In genomic region chr9:114988610-114989327, GRCm38 (mm10) we compare ENCODE assay signal across 11 mouse cellular contexts. TPM values are rescaled to one million over a fixed set of nuclear protein-coding genes. Genes with fewer than 3 reads are reported as not detected.
A peak's percentile ranks its signal among the peaks of the same experiment; 100 is the strongest.
DNase-seq lines count a peak whose midpoint lies in the region; ATAC-seq and TF ChIP-seq lines count a peak whose summit lies in the region.
"Had no signal": no experiment of that assay in that cellular context is flagged by ENCODE, and none has a peak within 500 bp of the region (broad histone marks: within the 10 kb centered on the region; RNA-seq: fewer than 3 reads in every experiment).

No protein-coding gene starts in this region.

- no peak for DNase-seq in frontal cortex, postnatal 10 days (ENCODE audit: low spot score in 2 of 2)
- DNase-seq in lung, embryonic 14.5 days = peak; percentile 27
- no peak for DNase-seq in lung, postnatal 25 days (ENCODE audit: low spot score)
- peak; percentile 41 for DNase-seq in brain, embryonic 14.5 days (ENCODE audit: low read depth)
- DNase-seq in thymus, postnatal 10 days (ENCODE audit: low spot score in 2 of 2) = no peak

- no peaks in the 10 kb centered on the region for H3K4me1 ChIP-seq in lung, embryonic 14.5 days (ENCODE audit: insufficient read depth)
- peaks cover 5% of the 10 kb centered on the region; the same call in 1 of the 2 replicates for H3K4me1 ChIP-seq in neural tube, embryonic 14.5 days (ENCODE audit: control insufficient read depth, insufficient read depth, low read length)
- H3K4me1 ChIP-seq in intestine, embryonic 16.5 days (ENCODE audit: control insufficient read depth, insufficient read depth, low read length) = no peaks in the 10 kb centered on the region; the same call in 1 of the 2 replicates

- H3K4me3 ChIP-seq in lung, embryonic 14.5 days (ENCODE audit: low read depth, low read length) = no peak overlapping the region
- H3K4me3 ChIP-seq in neural tube, embryonic 14.5 days (ENCODE audit: low read depth, low read length) = no peak overlapping the region
- no peak overlapping the region for H3K4me3 ChIP-seq in intestine, embryonic 16.5 days (ENCODE audit: low read length)

- ATAC-seq in frontal cortex, adult (ENCODE audit: low TSS enrichment) = peak; percentile 51
- ATAC-seq in lung, embryonic 14.5 days (ENCODE audit: insufficient read depth) = no peak
- no peak for ATAC-seq in neural tube, embryonic 14.5 days (ENCODE audit: low read depth)
- no peak for ATAC-seq in intestine, embryonic 16.5 days
- ATAC-seq: CD4-positive, CD25-positive, alpha-beta regulatory T cell, adult 4 months; inflammation-experienced regulatory T-cells, adult 6 months had no signal

- no peak for TF ChIP-seq CTCF in lung, embryonic 14.5 days (IDR thresholded peaks at IDR 0.05; ENCODE audit: low read depth)
- no peak for TF ChIP-seq CTCF in brain, embryonic 14.5 days (IDR thresholded peaks at IDR 0.05; ENCODE audit: borderline replicate concordance, extremely low read depth, insufficient read depth, insufficient read length)

- H3K9me3 ChIP-seq in lung, embryonic 14.5 days (ENCODE audit: low read depth, low read length) = peaks cover 5% of the 10 kb centered on the region; the same call in 1 of the 2 replicates
- H3K9me3 ChIP-seq in neural tube, embryonic 14.5 days (ENCODE audit: control insufficient read depth, low read length) = no peaks in the 10 kb centered on the region
- H3K9me3 ChIP-seq in intestine, embryonic 16.5 days (ENCODE audit: control insufficient read depth, low read length) = peaks cover 9% of the 10 kb centered on the region; the same call in 1 of the 2 replicates

- no peak for TF ChIP-seq POLR2A in brain, embryonic 14.5 days (IDR thresholded peaks at IDR 0.05; ENCODE audit: borderline replicate concordance, extremely low read depth, insufficient read depth, insufficient read length, poor library complexity, severe bottlenecking)

- 58% methylated on average over 6 of the region's 6 CpGs for WGBS in lung, embryonic 14.5 days
- WGBS in neural tube, embryonic 14.5 days = 69% methylated on average over 6 of the region's 6 CpGs
- whole genome bisulfite sequencing in intestine, embryonic 16.5 days = 71% methylated on average over 6 of the region's 6 CpGs

- H3K27ac ChIP-seq in lung, embryonic 14.5 days (ENCODE audit: low read depth) = no peak overlapping the region
- 0 out of 2 replicates have a peak overlapping the region, but pooled peaks have one; percentile 0 for H3K27ac ChIP-seq in neural tube, embryonic 14.5 days (ENCODE audit: low read depth, low read length)
- H3K27ac ChIP-seq in intestine, embryonic 16.5 days (ENCODE audit: low read length) = no peak overlapping the region
- H3K27ac ChIP-seq: liver, embryonic 14.5 days had no signal

- no peaks in the 10 kb centered on the region for H3K36me3 ChIP-seq in lung, embryonic 14.5 days (ENCODE audit: insufficient read depth)
- H3K36me3 ChIP-seq in neural tube, embryonic 14.5 days (ENCODE audit: control insufficient read depth, insufficient read depth, low read length) = no peaks in the 10 kb centered on the region
- no peaks in the 10 kb centered on the region for H3K36me3 ChIP-seq in intestine, embryonic 16.5 days (ENCODE audit: control insufficient read depth, insufficient read depth, low read length)

- H3K4me2 ChIP-seq in lung, embryonic 14.5 days = no peak overlapping the region
- no peak overlapping the region for H3K4me2 ChIP-seq in neural tube, embryonic 14.5 days (ENCODE audit: low read depth, low read length)
- no peak overlapping the region for H3K4me2 ChIP-seq in intestine, embryonic 16.5 days (ENCODE audit: low read depth, low read length)

- no peak overlapping the region for H3K9ac ChIP-seq in lung, embryonic 14.5 days
- H3K9ac ChIP-seq in neural tube, embryonic 14.5 days (replicated peaks; ENCODE audit: low read depth, low read length) = no peak overlapping the region
- H3K9ac ChIP-seq in intestine, embryonic 16.5 days (ENCODE audit: low read depth, low read length) = no peak overlapping the region
- H3K9ac ChIP-seq: liver, embryonic 14.5 days had no signal

- H3K27me3 ChIP-seq in lung, embryonic 14.5 days (ENCODE audit: insufficient read depth, low read length) = no peaks in the 10 kb centered on the region
- no peaks in the 10 kb centered on the region for H3K27me3 ChIP-seq in neural tube, embryonic 14.5 days (ENCODE audit: control insufficient read depth, insufficient read depth, low read length)
- H3K27me3 ChIP-seq in intestine, embryonic 16.5 days (replicated peaks; ENCODE audit: control insufficient read depth, insufficient read depth, low read length) = no peaks in the 10 kb centered on the region

RNA-seq across cellular contexts. Expression of gene Rps27rt, which starts 6.2 kb away (rescaled TPM):
- 484 and 540 TPM in 2 replicates for polyA plus RNA-seq in lung, embryonic 14.5 days (2014; fragmentation: Nextera tagmentation; extraction: Ambion mirVana)
- 36.9 and 37.5 TPM in 2 replicates for polyA plus RNA-seq in brain, embryonic 14.5 days (2012; rRNA removed)
- 204 and 211 TPM in 2 replicates for polyA plus RNA-seq in neural tube, embryonic 14.5 days (2014; fragmentation: Nextera tagmentation; extraction: Ambion mirVana)
- 264 and 268 TPM in 2 replicates for polyA plus RNA-seq in intestine, embryonic 16.5 days (2015; fragmentation: Nextera tagmentation; extraction: Ambion mirVana)

RNA-seq across cellular contexts. Expression of gene Osbpl10, which starts 10.4 kb away (rescaled TPM):
- polyA plus RNA-seq in lung, embryonic 14.5 days (2014; fragmentation: Nextera tagmentation; extraction: Ambion mirVana) = 2.4 and 2.5 TPM in 2 replicates
- 4.3 and 7.3 TPM in 2 replicates for polyA plus RNA-seq in brain, embryonic 14.5 days (2012; rRNA removed)
- polyA plus RNA-seq in neural tube, embryonic 14.5 days (2014; fragmentation: Nextera tagmentation; extraction: Ambion mirVana) = 2.9 and 3.3 TPM in 2 replicates
- polyA plus RNA-seq in intestine, embryonic 16.5 days (2015; fragmentation: Nextera tagmentation; extraction: Ambion mirVana) = 1.4 and 2.5 TPM in 2 replicates
- polyA plus RNA-seq: CD4-positive, CD25-positive, alpha-beta regulatory T cell, adult 4 months; inflammation-experienced regulatory T-cells, adult 6 months had no signal

RNA-seq across cellular contexts. Expression of gene Gpd1l, which starts 55.0 kb away (rescaled TPM):
- polyA plus RNA-seq in lung, embryonic 14.5 days (2014; fragmentation: Nextera tagmentation; extraction: Ambion mirVana) = 13.0 and 13.9 TPM in 2 replicates
- polyA plus RNA-seq in brain, embryonic 14.5 days (2012; rRNA removed) = 27.4 and 30.3 TPM in 2 replicates
- polyA plus RNA-seq in neural tube, embryonic 14.5 days (2014; fragmentation: Nextera tagmentation; extraction: Ambion mirVana) = 24.9 and 26.0 TPM in 2 replicates
- 25.4 and 27.4 TPM in 2 replicates for polyA plus RNA-seq in intestine, embryonic 16.5 days (2015; fragmentation: Nextera tagmentation; extraction: Ambion mirVana)

Comparison
In these comparisons a context has a peak if more than half of its experiments do, and no peak if none do; other contexts are left out.
1. DNase-seq: peak in lung, embryonic 14.5 days (single experiment) and brain, embryonic 14.5 days (single experiment); none in frontal cortex, postnatal 10 days (0 of 2), lung, postnatal 25 days (single experiment) and thymus, postnatal 10 days (0 of 2).